Mouse (Mus musculus) forebrain, postnatal 0 days (tissue): ENCODE measurements around the gene Nme4. TPM values are rescaled to one million over a fixed set of nuclear protein-coding genes. Genes with fewer than 3 reads are reported as not detected.
"Not testable (repeated sequence)": the region's sequence is repeated elsewhere in the genome, so short reads cannot be mapped to it uniquely, and the experiment has no call there.

ENCODE experiments used
- ATAC-seq: fragments of 200-750 bp; cut with Nextera tagmentation; 2 replicates; pipeline ENCODE4 v1.8.0; 2017; ENCODE audit warnings: mild to moderate bottlenecking, moderate library complexity
- DNase-seq: peaks from one replicate; pipeline ENCODE4 v3.0.0-alpha.2; 2015
- H3K27ac ChIP-seq: fragments of 300-500 bp; sonication (generic); 2 replicates; pipeline ENCODE4 v1.5.1; 2014; ENCODE audit warnings: low read depth, mild to moderate bottlenecking, antibody characterized with exemption, low read length, moderate library complexity, mixed read lengths
- H3K27me3 ChIP-seq: fragments of 300-500 bp; sonication (generic); 2 replicates; pipeline ENCODE4 v1.6.1; 2014; ENCODE audit warnings: mild to moderate bottlenecking, low read length, mixed read lengths; ENCODE audit not compliant: insufficient read depth
- H3K36me3 ChIP-seq: fragments of 300-500 bp; sonication (generic); 2 replicates; pipeline ENCODE4 v1.6.1; 2014; ENCODE audit warnings: mild to moderate bottlenecking, moderate library complexity; ENCODE audit not compliant: insufficient read depth
- H3K4me1 ChIP-seq: fragments of 300-500 bp; sonication (generic); 2 replicates; pipeline ENCODE4 v1.6.1; 2014; ENCODE audit warnings: antibody characterized with exemption; ENCODE audit not compliant: insufficient read depth
- H3K4me2 ChIP-seq: fragments of 300-500 bp; sonication (generic); 2 replicates; pipeline ENCODE4 v1.6.1; 2014; ENCODE audit warnings: low read depth, mild to moderate bottlenecking, moderate library complexity
- H3K4me3 ChIP-seq: fragments of 300-500 bp; sonication (generic); 2 replicates; pipeline ENCODE4 v1.5.1; 2014; ENCODE audit warnings: low read depth, low read length, mixed read lengths
- H3K9ac ChIP-seq: fragments of 300-500 bp; sonication (generic); 2 replicates; pipeline ENCODE4 v1.6.1; 2014; ENCODE audit warnings: mild to moderate bottlenecking
- H3K9me3 ChIP-seq: fragments of 300-500 bp; sonication (generic); 2 replicates; pipeline ENCODE4 v1.6.1; 2016; ENCODE audit warnings: low read length
- CTCF ChIP-seq: sonication (generic); IDR thresholded peaks from 2 replicates; pipeline ENCODE4 v1.5.1; 2016; ENCODE audit warnings: antibody characterized with exemption, control low read depth, low read depth
- WGBS: fragments of 180-500 bp; shearing (Covaris S2); extraction: QIAGEN DNeasy Blood & Tissue Kit; methylation state at CpG from one replicate; pipeline ENCODE4 v1.1.7; 2014; 5-methylcytosine and 5-hydroxymethylcytosine counted together
- polyA plus RNA-seq: library from polyadenylated mRNA; unstranded; fragments of >200 nt; fragmentation: Nextera tagmentation; extraction: Ambion mirVana; gene quantifications from 2 replicates; pipeline ENCODE4 v1.2.1, GENCODE M21; 2015
- total RNA-seq: library from RNA; depleted of rRNA; stranded (reverse); fragments of >200 nt; gene quantifications from 2 replicates; pipeline ENCODE4 v1.2.3, GENCODE M21; 2014

The Nme4 gene
- total and polyA plus RNA-seq, 2 experiments from 2014 or later = 9.5 to 11.4 TPM

DNA sequence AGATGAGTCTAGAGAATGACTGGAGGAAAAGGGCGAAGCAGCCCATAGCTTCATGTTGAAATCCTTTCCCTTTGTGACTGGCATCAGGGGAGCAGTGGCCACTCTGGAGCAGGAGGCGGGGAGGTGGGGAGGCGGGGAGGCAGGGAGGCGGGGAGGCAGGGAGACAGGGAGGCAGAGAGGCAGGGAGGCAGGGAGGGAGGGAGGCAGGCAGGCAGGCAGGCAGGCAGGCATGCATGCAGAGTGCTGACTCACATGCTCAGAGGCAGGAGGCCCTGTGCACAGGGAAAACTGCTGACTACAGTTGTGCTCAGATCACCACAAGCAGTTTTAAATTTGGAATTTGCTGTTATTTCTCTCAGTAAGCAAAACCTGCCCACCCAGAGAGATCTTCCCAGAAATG, 6.1 kb upstream of the Nme4 start:
- no peaks in the 10 kb centered on the region for H3K36me3 ChIP-seq
- H3K4me2 ChIP-seq = no peak overlapping the region
- no peak for TF ChIP-seq CTCF
- WGBS = 24% methylated on average over 4 of the region's 4 CpGs
- no peaks in the 10 kb centered on the region for H3K9me3 ChIP-seq
- no peaks in the 10 kb centered on the region for H3K4me1 ChIP-seq
- H3K9ac ChIP-seq = no peak overlapping the region
- no peak overlapping the region for H3K27ac ChIP-seq
- DNase-seq (no peak), ATAC-seq (no peak)
- H3K4me3 ChIP-seq = no peak overlapping the region
- no peaks in the 10 kb centered on the region for H3K27me3 ChIP-seq

DNA sequence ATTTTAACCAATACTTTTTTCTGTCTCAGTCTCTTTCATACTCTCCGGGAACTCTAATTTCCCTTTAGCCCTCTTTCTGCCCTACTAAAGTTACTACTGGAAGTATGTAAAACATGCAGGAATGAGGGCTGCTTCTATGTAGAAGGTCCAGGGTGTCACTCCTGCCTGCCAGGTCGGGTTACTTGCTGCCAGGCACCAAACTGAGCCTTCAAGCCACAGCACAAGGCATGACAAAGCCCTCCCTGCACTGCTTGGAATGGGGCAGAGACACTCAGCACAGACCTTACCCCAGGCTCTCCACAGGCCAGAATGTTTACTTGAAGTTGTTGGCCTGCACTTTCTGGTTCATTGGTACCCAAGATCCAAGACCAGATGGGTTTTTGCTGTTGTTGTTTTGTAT, 4.8 kb upstream of the Nme4 start:
- no peak overlapping the region for H3K27ac ChIP-seq

GRCm38 (mm10) chr17:26099316-26099715, 3.9 kb upstream of the Nme4 start:
- not testable (repeated sequence) for H3K27me3 ChIP-seq, H3K9me3 ChIP-seq, H3K4me2 ChIP-seq, H3K36me3 ChIP-seq, ATAC-seq, DNase-seq, H3K4me3 ChIP-seq, H3K4me1 ChIP-seq, H3K27ac ChIP-seq, H3K9ac ChIP-seq
- peak; percentile 50 for TF ChIP-seq CTCF
- WGBS = 62% methylated on average over 3 of the region's 3 CpGs

More for the DNA sequence above, 4.8 kb upstream of the Nme4 start:
- Histone ChIP-seq H3K27me3 (no peaks in the 10 kb centered on the region), H3K4me2 (no peak overlapping the region), H3K36me3 (no peaks in the 10 kb centered on the region), H3K9ac (no peak overlapping the region), H3K4me3 (no peak overlapping the region), H3K4me1 (no peaks in the 10 kb centered on the region), H3K9me3 (no peaks in the 10 kb centered on the region)
- TF ChIP-seq CTCF = no peak
- DNase-seq = no peak
- WGBS = 47% methylated on average over 2 of the region's 2 CpGs
- no peak for ATAC-seq

- H3K4me1 ChIP-seq = no peaks in the 10 kb centered on the region
- no peak overlapping the region for H3K27ac ChIP-seq
- H3K4me3 ChIP-seq = no peak overlapping the region
- H3K9me3 ChIP-seq = no peaks in the 10 kb centered on the region
- WGBS = 91% methylated on average over 7 of the region's 7 CpGs
- no peak overlapping the region for H3K4me2 ChIP-seq
- no peak for DNase-seq
- ATAC-seq = no peak
- no peak for TF ChIP-seq CTCF
- no peak overlapping the region for H3K9ac ChIP-seq
- no peaks in the 10 kb centered on the region for H3K36me3 ChIP-seq
- H3K27me3 ChIP-seq = no peaks in the 10 kb centered on the region
Observed at GRCm38 (mm10) chr17:26098461-26098860, 3.1 kb upstream of the Nme4 start.

DNA sequence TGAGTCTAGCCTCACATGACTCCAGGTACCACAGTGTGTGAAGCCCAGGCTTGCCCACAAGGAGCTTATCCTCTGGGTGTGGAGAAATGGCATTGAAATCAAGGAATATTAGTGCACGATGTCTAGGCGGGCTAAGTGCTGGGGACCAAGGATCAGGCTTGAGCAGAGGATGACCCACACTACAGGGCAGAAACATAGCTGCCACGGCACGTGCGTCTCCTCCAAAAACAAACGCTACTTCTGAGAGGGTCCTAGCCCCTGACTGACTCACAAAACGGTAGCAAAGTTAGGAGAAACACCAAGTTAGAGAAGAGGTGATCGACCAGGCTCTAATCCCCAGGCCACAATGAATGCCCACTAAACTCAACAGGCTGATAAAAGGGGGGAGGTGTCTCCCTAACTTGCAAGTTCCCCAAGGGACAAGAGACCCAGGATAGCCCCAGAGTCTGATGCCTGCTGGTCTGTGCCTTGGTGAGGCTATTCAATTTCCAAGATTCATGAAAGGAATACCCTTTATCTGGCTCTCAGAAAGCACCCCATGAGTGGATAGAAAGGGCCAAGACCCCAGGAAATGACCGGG, 781 bp downstream of the Nme4 start:
- Histone ChIP-seq H3K4me3 (peak overlapping the region; percentile 54), H3K4me2 (peak overlapping the region; percentile 88), H3K36me3 (no peaks in the 10 kb centered on the region; the same call in 1 of the 2 replicates), H3K27me3 (no peaks in the 10 kb centered on the region), H3K27ac (peak overlapping the region; percentile 66; the same call in 1 of the 2 replicates), H3K9ac (peak overlapping the region; percentile 70), H3K4me1 (no peaks in the 10 kb centered on the region), H3K9me3 (no peaks in the 10 kb centered on the region)
- TF ChIP-seq CTCF = no peak
- WGBS = 30% methylated on average over 9 of the region's 9 CpGs
- ATAC-seq (no peak), DNase-seq (no peak)

DNA sequence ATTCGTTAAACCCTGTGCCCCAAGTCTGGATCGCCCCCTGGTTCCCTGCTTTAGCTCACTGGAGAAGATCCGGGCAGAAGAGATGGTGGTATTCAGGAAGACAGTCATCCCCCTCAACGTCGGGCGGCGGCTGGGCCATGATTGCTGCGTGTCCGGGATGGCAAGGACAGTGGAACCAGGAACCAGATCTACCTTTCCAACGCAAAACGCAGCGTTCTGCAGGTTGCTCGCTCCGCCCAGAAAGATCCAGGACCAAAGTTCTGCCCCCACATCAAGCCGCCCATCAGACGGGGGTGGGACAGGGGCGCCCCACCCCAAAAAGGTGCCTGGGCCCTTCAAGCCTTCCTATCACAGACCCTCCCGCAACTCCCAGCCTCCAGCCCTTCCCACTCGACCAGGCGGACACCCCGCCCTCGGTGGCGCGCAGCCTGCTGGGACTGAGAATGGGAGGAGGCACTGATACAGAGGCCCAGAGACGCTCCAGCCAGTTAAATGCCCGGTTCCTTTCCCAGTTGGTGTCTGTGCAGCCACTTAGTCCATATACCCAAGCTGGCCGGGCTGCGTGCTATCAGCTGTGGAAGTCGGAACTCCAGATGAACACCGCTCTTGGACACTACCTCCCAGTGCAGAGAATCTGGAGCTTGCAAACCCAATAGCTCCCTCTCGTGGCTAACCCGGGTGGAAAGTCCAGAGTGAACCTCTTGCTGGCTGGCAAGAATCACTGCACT, 5.3 kb downstream of the Nme4 start, which contains the start of gene Decr2:
TSS of gene Decr2 (minus strand) at position 433 of the 728 bp plus-strand sequence.
- Histone ChIP-seq H3K9me3 (no peaks in the 10 kb centered on the region), H3K27ac (peak within 1 kb of the TSS; percentile 67), H3K4me1 (no peaks in the 10 kb centered on the region), H3K9ac (peak within 1 kb of the TSS; percentile 66), H3K36me3 (no peaks in the 10 kb centered on the region; the same call in 1 of the 2 replicates), H3K4me2 (peak within 1 kb of the TSS; percentile 85), H3K4me3 (peak within 1 kb of the TSS; percentile 65), H3K27me3 (no peaks in the 10 kb centered on the region)
- ATAC-seq (peak; percentile 88), DNase-seq (peak; percentile 93)
- TF ChIP-seq CTCF = peak; percentile 92
- 3% methylated on average over 32 of the region's 32 CpGs for WGBS

DNA sequence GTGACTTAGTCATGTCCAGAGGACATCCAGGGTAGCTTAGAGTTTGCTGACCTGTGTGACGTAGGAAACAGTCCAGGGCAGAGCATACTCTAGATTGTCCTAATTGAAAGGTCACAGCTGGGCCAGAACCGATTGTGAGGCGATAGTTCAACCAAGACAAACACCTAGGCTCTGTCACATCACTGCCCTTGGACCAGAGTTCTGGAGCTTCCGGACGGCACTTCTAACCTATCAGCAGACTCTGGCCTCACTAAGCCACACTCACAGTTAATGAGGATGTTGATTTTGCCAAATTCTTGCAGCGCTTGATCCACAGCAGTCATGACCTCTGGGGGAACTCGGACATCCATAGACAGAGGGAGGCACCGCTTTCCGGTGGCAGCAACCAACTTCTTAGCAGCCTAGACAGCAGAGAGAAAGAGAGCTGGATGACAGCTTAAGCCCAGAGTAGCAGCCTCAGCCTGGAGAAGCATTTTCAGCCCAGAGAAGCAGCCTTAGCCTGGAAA, 8.3 kb downstream of the Nme4 start:
- H3K27ac ChIP-seq = no peak overlapping the region
- no peak for TF ChIP-seq CTCF
- no peak overlapping the region for H3K4me2 ChIP-seq
- no peaks in the 10 kb centered on the region for H3K27me3 ChIP-seq
- H3K9me3 ChIP-seq = no peaks in the 10 kb centered on the region
- WGBS = 92% methylated on average over 9 of the region's 9 CpGs
- no peaks in the 10 kb centered on the region for H3K4me1 ChIP-seq
- no peak overlapping the region for H3K4me3 ChIP-seq
- DNase-seq (no peak), ATAC-seq (no peak)
- H3K9ac ChIP-seq = no peak overlapping the region
- no peaks in the 10 kb centered on the region; the same call in 1 of the 2 replicates for H3K36me3 ChIP-seq
